Mouse (Mus musculus) c-Kit-positive CD71-positive TER-119-negative erythroid progenitor cells, embryonic 14.5 days (primary cell): ENCODE data around the gene Zbtb49.

Experiments used
- DNase-seq: peaks from one replicate; pipeline ENCODE4 v3.0.0-alpha.2; 2013; ENCODE audit warnings: low read depth

Gene Zbtb49

GRCm38 (mm10) chr5:38220328-38220912, at the start of gene Zbtb49, which contains the start of gene Lyar:
Gene Zbtb49 (minus strand): TSS chr5:38220457.
Gene Lyar (plus strand): TSS chr5:38220470.
- DNase-seq = peak; percentile 81

GRCm38 (mm10) chr5:38260107-38260682, 39.9 kb upstream of the Zbtb49 start, which contains the start of gene Tmem128:
Gene Tmem128 (plus strand): TSS chr5:38260185.
- DNase-seq = peak; percentile 48

- peak; percentile 7 for DNase-seq
Measured at GRCm38 (mm10) chr5:38259455-38260106, 39.3 kb upstream of the Zbtb49 start.

- no peak for DNase-seq
Measured at GRCm38 (mm10) chr5:38258773-38259146, 38.5 kb upstream of the Zbtb49 start.

- no peak for DNase-seq
Measured at GRCm38 (mm10) chr5:38258034-38258772, 37.9 kb upstream of the Zbtb49 start.

- no peak for DNase-seq
Measured at GRCm38 (mm10) chr5:38256551-38256950, 36.3 kb upstream of the Zbtb49 start.

- DNase-seq = no peak
Measured at GRCm38 (mm10) chr5:38255644-38256043, 35.4 kb upstream of the Zbtb49 start.

GRCm38 (mm10) chr5:38255195-38255594, 34.9 kb upstream of the Zbtb49 start:
- no peak for DNase-seq

- no peak for DNase-seq
Measured at GRCm38 (mm10) chr5:38241966-38242365, 21.7 kb upstream of the Zbtb49 start.

- DNase-seq = no peak
Measured at GRCm38 (mm10) chr5:38241473-38241834, 21.2 kb upstream of the Zbtb49 start.

GRCm38 (mm10) chr5:38240727-38241472, 20.6 kb upstream of the Zbtb49 start:
- DNase-seq = no peak

GRCm38 (mm10) chr5:38236627-38237026, 16.4 kb upstream of the Zbtb49 start:
- no peak for DNase-seq

- peak; percentile 35 for DNase-seq
Measured at GRCm38 (mm10) chr5:38235422-38235821, 15.2 kb upstream of the Zbtb49 start.

- DNase-seq = peak; percentile 30
Measured at GRCm38 (mm10) chr5:38219771-38220307, 418 bp downstream of the Zbtb49 start.

- no peak for DNase-seq
Measured at GRCm38 (mm10) chr5:38213009-38213408, 7.2 kb downstream of the Zbtb49 start.

GRCm38 (mm10) chr5:38211691-38212090, 8.6 kb downstream of the Zbtb49 start:
- DNase-seq = no peak

GRCm38 (mm10) chr5:38208985-38209384, 11.3 kb downstream of the Zbtb49 start:
- DNase-seq = no peak

- DNase-seq = no peak
Measured at GRCm38 (mm10) chr5:38205303-38205726, 14.9 kb downstream of the Zbtb49 start.

GRCm38 (mm10) chr5:38199686-38200085, 20.6 kb downstream of the Zbtb49 start:
- no peak for DNase-seq

GRCm38 (mm10) chr5:38197482-38197823, 22.8 kb downstream of the Zbtb49 start:
- peak; percentile 55 for DNase-seq

GRCm38 (mm10) chr5:38196821-38197481, 23.3 kb downstream of the Zbtb49 start:
- no peak for DNase-seq
